Mouse (Mus musculus): ENCODE data around the gene Exosc1.

Gene Exosc1

DNA sequence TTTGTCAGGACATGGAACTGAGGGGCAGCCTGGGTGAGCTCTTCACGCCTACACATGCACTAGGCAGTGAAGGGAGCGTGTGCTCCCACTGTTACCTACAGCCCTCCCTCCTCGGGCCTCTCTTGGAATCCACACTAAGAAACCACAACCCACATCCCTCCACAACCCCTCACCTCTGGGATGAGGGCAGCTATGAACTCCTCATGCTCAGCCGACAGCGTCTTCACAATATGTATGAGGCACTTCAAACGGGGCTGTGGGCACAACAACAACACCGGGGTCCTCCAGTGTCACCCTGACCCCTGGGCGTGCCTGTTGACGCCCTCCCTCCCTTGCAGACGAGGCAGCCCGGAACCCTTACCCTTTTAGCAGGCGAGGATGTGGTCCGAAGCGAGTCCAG lies 58.9 kb downstream of the Exosc1 start:
- DNase-seq (ENCODE audit: low spot score in 2 of 2) = no peak
